Comparison of ENCODE assay signal across 13 mouse cellular contexts in genomic region chr13:32385421-32386092, GRCm38 (mm10).
"Had no signal": no experiment of that assay in that cellular context is flagged by ENCODE, and none has a peak within 500 bp of the region (broad histone marks: within the 10 kb centered on the region; RNA-seq: fewer than 3 reads in every experiment).

No protein-coding gene starts in this region.

- H3K9ac ChIP-seq: liver, embryonic 14.5 days; midbrain, embryonic 15.5 days; neural tube, embryonic 12.5 days had no signal

- H3K27ac ChIP-seq: hindbrain, postnatal 0 days; liver, embryonic 14.5 days; midbrain, embryonic 10.5 days; midbrain, embryonic 15.5 days; neural tube, embryonic 12.5 days; stomach, postnatal 0 days had no signal

- DNase-seq: kidney, adult 11 months; kidney, postnatal 36 days; layer of hippocampus, adult 9-11 months; liver; lung, adult 18-20 months; lung, postnatal 4 days; thymus, postnatal 14 days had no signal

- H3K27me3 ChIP-seq: midbrain, embryonic 15.5 days; neural tube, embryonic 12.5 days had no signal

- ATAC-seq: hindbrain, postnatal 0 days; midbrain, embryonic 15.5 days had no signal

- H3K4me1 ChIP-seq: midbrain, embryonic 10.5 days; midbrain, embryonic 15.5 days; neural tube, embryonic 12.5 days had no signal

- H3K9me3 ChIP-seq: midbrain, embryonic 10.5 days; midbrain, embryonic 15.5 days; neural tube, embryonic 12.5 days had no signal

- H3K36me3 ChIP-seq: midbrain, embryonic 10.5 days; midbrain, embryonic 15.5 days; neural tube, embryonic 12.5 days had no signal

- H3K4me3 ChIP-seq: midbrain, embryonic 10.5 days; midbrain, embryonic 15.5 days; neural tube, embryonic 12.5 days had no signal

- H3K4me2 ChIP-seq: midbrain, embryonic 15.5 days; neural tube, embryonic 12.5 days had no signal
